23 mouse cellular contexts compared by ENCODE assay signal in the genomic region with DNA sequence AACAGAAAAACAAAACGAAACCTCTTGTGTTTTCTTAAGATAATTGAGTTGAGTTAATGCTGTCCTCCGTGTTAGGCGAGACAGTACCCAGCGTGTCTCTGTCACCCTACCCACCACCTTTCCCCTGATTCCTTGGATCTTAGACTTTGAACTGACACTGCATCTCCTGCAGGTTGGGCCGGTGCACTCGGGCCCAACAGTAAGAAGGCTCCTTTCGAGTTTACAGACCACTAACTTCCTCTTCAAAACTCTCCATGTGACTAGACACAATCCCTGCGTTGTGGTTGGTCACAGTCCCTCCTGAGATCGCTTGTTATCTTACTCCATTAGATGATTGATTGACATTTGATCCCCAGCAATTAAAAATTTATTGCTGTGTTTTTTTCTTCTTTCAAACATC. TPM values are rescaled to one million over a fixed set of nuclear protein-coding genes. Genes with fewer than 3 reads are reported as not detected.
DNase-seq lines count a peak whose midpoint lies in the region; ATAC-seq and TF ChIP-seq lines count a peak whose summit lies in the region.
"Had no signal": no experiment of that assay in that cellular context is flagged by ENCODE, and none has a peak within 500 bp of the region (broad histone marks: within the 10 kb centered on the region; RNA-seq: fewer than 3 reads in every experiment).

No protein-coding gene starts in this region.

- no peaks in the 10 kb centered on the region for H3K36me3 ChIP-seq in kidney, adult 2 months (ENCODE audit: control insufficient read depth, insufficient read depth, low read length)
- peaks cover 0 to 5% of the 10 kb centered on the region in 2 experiments; a peak in 2 of 4 replicates for H3K36me3 ChIP-seq in MEL (ENCODE audit: control insufficient read depth in 1 of 2, insufficient read depth in 2 of 2, low read length in 2 of 2)
- H3K36me3 ChIP-seq in intestine, postnatal 0 days (ENCODE audit: control insufficient read depth, insufficient read depth): no peaks in the 10 kb centered on the region
- H3K36me3 ChIP-seq in small intestine, adult 2 months (ENCODE audit: control insufficient read depth, insufficient read depth, low read length): no peaks in the 10 kb centered on the region
- H3K36me3 ChIP-seq: embryonic facial prominence, embryonic 12.5 days; forebrain, embryonic 12.5 days; hindbrain, embryonic 13.5 days had no signal

- no peak for TF ChIP-seq CTCF in kidney, adult 2 months (conservative IDR thresholded peaks at IDR 0.05; ENCODE audit: insufficient read depth, insufficient read length, low read depth, low read length)
- TF ChIP-seq CTCF in MEL (IDR thresholded peaks at IDR 0.05 in 2 of 3, conservative IDR thresholded peaks at IDR 0.05 in 1 of 3; ENCODE audit: control insufficient read depth in 1 of 3, insufficient read depth in 1 of 3, low read depth in 2 of 3, low read length in 3 of 3, poor library complexity in 1 of 3, severe bottlenecking in 1 of 3): no peak
- no peak for TF ChIP-seq CTCF in intestine, postnatal 0 days (IDR thresholded peaks at IDR 0.05; ENCODE audit: low read depth)
- TF ChIP-seq CTCF in small intestine, adult 2 months (IDR thresholded peaks at IDR 0.05; ENCODE audit: extremely low read depth, insufficient read length, insufficient replicate concordance, low read depth, low read length): no peak

- no peak overlapping the region for H3K4me3 ChIP-seq in kidney, adult 2 months (ENCODE audit: insufficient read depth, low read depth, low read length)
- peak overlapping the region in 1 of 2 experiments; percentile 16; a peak in 1 of 4 replicates for H3K4me3 ChIP-seq in MEL (ENCODE audit: control insufficient read depth in 1 of 2, insufficient read depth in 1 of 2, low read depth in 2 of 2, low read length in 2 of 2)
- no peak overlapping the region for H3K4me3 ChIP-seq in intestine, postnatal 0 days (ENCODE audit: low read depth, low read length)
- no peak overlapping the region for H3K4me3 ChIP-seq in small intestine, adult 2 months (ENCODE audit: low read depth, low read length)
- H3K4me3 ChIP-seq: embryonic facial prominence, embryonic 12.5 days; forebrain, embryonic 12.5 days; gastrocnemius, adult 2 months; hindbrain, embryonic 13.5 days had no signal

- H3K79me2 ChIP-seq in MEL (ENCODE audit: control insufficient read depth, insufficient read depth, low read length, poor library complexity): no peaks in the 10 kb centered on the region

- no peaks in the 10 kb centered on the region for H3K9me3 ChIP-seq in MEL (replicated peaks; ENCODE audit: insufficient read depth, low read length)
- no peaks in the 10 kb centered on the region for H3K9me3 ChIP-seq in intestine, postnatal 0 days (ENCODE audit: control insufficient read depth)
- H3K9me3 ChIP-seq: embryonic facial prominence, embryonic 12.5 days; forebrain, embryonic 12.5 days; hindbrain, embryonic 13.5 days had no signal

- 55% methylated on average over 9 of the region's 9 CpGs for WGBS in kidney, adult 2 months
- 42% methylated on average over 9 of the region's 9 CpGs for WGBS in intestine, postnatal 0 days
- 15% methylated on average over 9 of the region's 9 CpGs for WGBS in small intestine, adult 2 months

- peak overlapping the region; percentile 36; the same call in 1 of the 2 replicates for H3K27ac ChIP-seq in kidney, adult 2 months (ENCODE audit: insufficient read depth, low read depth, low read length)
- H3K27ac ChIP-seq in MEL (ENCODE audit: control insufficient read depth, low read depth, low read length): no peak overlapping the region
- H3K27ac ChIP-seq in intestine, postnatal 0 days (ENCODE audit: low read depth, low read length): no peak overlapping the region
- peak overlapping the region; percentile 99 for H3K27ac ChIP-seq in small intestine, adult 2 months (ENCODE audit: insufficient read depth, low read depth, low read length)
- H3K27ac ChIP-seq: embryonic facial prominence, embryonic 12.5 days; forebrain, embryonic 12.5 days; gastrocnemius, adult 2 months; hindbrain, embryonic 13.5 days; hindbrain, postnatal 0 days had no signal

- peak; percentile 66 for ATAC-seq in intestine, postnatal 0 days
- ATAC-seq: activated CD4-positive, CD25-positive, alpha-beta regulatory T cell, adult 4 months; forebrain, embryonic 16.5 days; hindbrain, postnatal 0 days; Patski had no signal

- no peak for TF ChIP-seq EP300 in MEL (IDR thresholded peaks at IDR 0.05; ENCODE audit: low read depth in 1 of 2, low read length in 2 of 2)

- no peaks in the 10 kb centered on the region; the same call in 1 of the 2 replicates for H3K4me1 ChIP-seq in kidney, adult 2 months (ENCODE audit: control insufficient read depth, insufficient read depth, low read length)
- H3K4me1 ChIP-seq in MEL (ENCODE audit: control insufficient read depth in 1 of 2, insufficient read depth in 2 of 2, low read length in 2 of 2): peaks cover 0 to 6% of the 10 kb centered on the region in 2 experiments; a peak in 1 of 4 replicates
- H3K4me1 ChIP-seq in intestine, postnatal 0 days (replicated peaks; ENCODE audit: control insufficient read depth, insufficient read depth, low read length): peaks cover 9% of the 10 kb centered on the region; the same call in 1 of the 2 replicates
- H3K4me1 ChIP-seq in small intestine, adult 2 months (ENCODE audit: control insufficient read depth, insufficient read depth, insufficient read length, low read length): peaks cover 45% of the 10 kb centered on the region; the same call in 1 of the 2 replicates

- no peak overlapping the region for H3K4me2 ChIP-seq in intestine, postnatal 0 days (replicated peaks; ENCODE audit: low read depth)
- H3K4me2 ChIP-seq: embryonic facial prominence, embryonic 12.5 days; forebrain, embryonic 12.5 days; hindbrain, embryonic 13.5 days had no signal

- no peak for TF ChIP-seq RAD21 in MEL (IDR thresholded peaks at IDR 0.05; ENCODE audit: low read depth, low read length)

- H3K9ac ChIP-seq in MEL (ENCODE audit: control insufficient read depth, low read depth, low read length, poor library complexity, severe bottlenecking): no peak overlapping the region
- no peak overlapping the region for H3K9ac ChIP-seq in intestine, postnatal 0 days (ENCODE audit: low read depth, low read length)
- H3K9ac ChIP-seq: embryonic facial prominence, embryonic 12.5 days; forebrain, embryonic 12.5 days; hindbrain, embryonic 13.5 days had no signal

- H3K27me3 ChIP-seq in kidney, adult 2 months (replicated peaks; ENCODE audit: control insufficient read depth, insufficient read depth, low read length): no peaks in the 10 kb centered on the region
- peaks cover 34 to 37% of the 10 kb centered on the region in 2 experiments for H3K27me3 ChIP-seq in MEL (ENCODE audit: control insufficient read depth in 1 of 2, insufficient read depth in 2 of 2, low read length in 2 of 2)
- no peaks in the 10 kb centered on the region for H3K27me3 ChIP-seq in intestine, postnatal 0 days (replicated peaks; ENCODE audit: control insufficient read depth, insufficient read depth, low read length)
- no peaks in the 10 kb centered on the region; the same call in 1 of the 2 replicates for H3K27me3 ChIP-seq in small intestine, adult 2 months (ENCODE audit: control insufficient read depth, insufficient read depth, low read length)
- H3K27me3 ChIP-seq: embryonic facial prominence, embryonic 12.5 days; forebrain, embryonic 12.5 days; Patski had no signal

- peak; percentile 65 for DNase-seq in kidney, adult 2 months
- DNase-seq in kidney, adult 18-20 months: no peak
- peak; percentile 48 for DNase-seq in MEL (ENCODE audit: low read depth, low spot score)
- DNase-seq in frontal cortex, postnatal 10 days (ENCODE audit: low spot score in 2 of 2): no peak
- DNase-seq in cerebellum, adult 9-11 months: no peak
- DNase-seq in right cerebral cortex, postnatal 25 days: no peak
- DNase-seq: adrenal gland, postnatal 14 days; cerebellum, adult 11-12 months; cerebellum, postnatal 14 days; gastrocnemius, adult 2 months; gastrocnemius, postnatal 25 days; heart, adult 11 months; heart, postnatal 10 days; heart, postnatal 4 days had no signal

- no peak for TF ChIP-seq POLR2A in kidney, adult 2 months (IDR thresholded peaks at IDR 0.05; ENCODE audit: low read depth, low read length)
- no peak for TF ChIP-seq POLR2A in MEL (IDR thresholded peaks at IDR 0.05; ENCODE audit: control insufficient read depth in 1 of 2, insufficient read depth in 1 of 2, low read depth in 1 of 2, low read length in 2 of 2, poor library complexity in 1 of 2)
- TF ChIP-seq POLR2A in small intestine, adult 2 months (IDR thresholded peaks at IDR 0.05; ENCODE audit: low read depth, low read length): no peak

TF ChIP-seq in MEL, 35 proteins besides CTCF, POLR2A, EP300 and RAD21:
- TF ChIP-seq GATA1 (IDR thresholded peaks at IDR 0.05; ENCODE audit: low read depth, low read length): peak; percentile 48; the same call in 1 of the 2 replicates
- no peak for TF ChIP-seq SIN3A (IDR thresholded peaks at IDR 0.05; ENCODE audit: low read length)
- TF ChIP-seq BHLHE40 (IDR thresholded peaks at IDR 0.05; ENCODE audit: borderline replicate concordance, low read depth, low read length): 0 out of 2 replicates have a peak, but pooled peaks have one; percentile 23
- TF ChIP-seq RCOR1 (IDR thresholded peaks at IDR 0.05; ENCODE audit: low read depth, low read length): peak; percentile 42; the same call in 1 of the 2 replicates
- no peak for TF ChIP-seq ETS1 (IDR thresholded peaks at IDR 0.05; ENCODE audit: low read depth, low read length)

RNA-seq across cellular contexts. Expression of a gene that starts 7.6 kb away (rescaled TPM):
- polyA plus RNA-seq in kidney, adult 2 months (2012; rRNA removed): 96.6 and 114 TPM in 2 replicates
- total RNA-seq in MEL (2012; rRNA removed): 0.54 and 0.69 TPM in 2 replicates
- 1 to 10 TPM in 1 of 2 experiments, not detected in 1; 1.9 TPM for polyA plus RNA-seq in MEL (2012; ENCODE audit: insufficient read depth in 1 of 2, insufficient read length in 2 of 2, low read depth in 1 of 2, low replicate concordance in 2 of 2, missing spikeins in 1 of 2)
- polyA plus RNA-seq in intestine, postnatal 0 days (2015; fragmentation: Nextera tagmentation; extraction: Ambion mirVana): 6.5 and 7.0 TPM in 2 replicates
- polyA plus RNA-seq in small intestine, adult 2 months (2012; rRNA removed): 100 and 151 TPM in 2 replicates
- polyA plus RNA-seq: forebrain, embryonic 16.5 days had no signal

RNA-seq across cellular contexts. Expression of a gene that starts 46.0 kb away (rescaled TPM):
- 69.4 and 74.9 TPM in 2 replicates for polyA plus RNA-seq in kidney, adult 2 months (2012; rRNA removed)
- 54.3 and 57.9 TPM in 2 replicates for total RNA-seq in MEL (2012; rRNA removed)
- polyA plus RNA-seq in MEL (2012; ENCODE audit: insufficient read depth in 1 of 2, insufficient read length in 2 of 2, low read depth in 1 of 2, low replicate concordance in 2 of 2, missing spikeins in 1 of 2): 100 to 1,000 TPM in 1 of 2 experiments, not detected in 1; 121 TPM
- 33.3 and 36.7 TPM in 2 replicates for polyA plus RNA-seq in intestine, postnatal 0 days (2015; fragmentation: Nextera tagmentation; extraction: Ambion mirVana)
- 7.1 and 8.6 TPM in 2 replicates for polyA plus RNA-seq in small intestine, adult 2 months (2012; rRNA removed)

Comparison
In these comparisons a context has a peak if more than half of its experiments do, and no peak if none do; other contexts are left out.
1. DNase-seq: peak in kidney, adult 2 months (single experiment) and MEL (single experiment); none in kidney, adult 18-20 months (single experiment), frontal cortex, postnatal 10 days (0 of 2), cerebellum, adult 9-11 months (single experiment) and right cerebral cortex, postnatal 25 days (single experiment).
2. H3K27ac ChIP-seq: peak in kidney, adult 2 months (single experiment) and small intestine, adult 2 months (single experiment); none in MEL (single experiment) and intestine, postnatal 0 days (single experiment).
3. RNA of a gene that starts 7.6 kb away (polyA plus RNA-seq): 100 to 151 TPM in small intestine, adult 2 months and 96.6 to 114 TPM in kidney, adult 2 months; 6.5 to 7.0 TPM in intestine, postnatal 0 days and 1.9 TPM in MEL; every median in the first group is over 10 times any median in the second.